Mouse (Mus musculus) limb, embryonic 15.5 days (tissue): ENCODE results near the gene Cbarp. TPM values are rescaled to one million over a fixed set of nuclear protein-coding genes. Genes with fewer than 3 reads are reported as not detected.
A peak's percentile ranks its signal among the peaks of the same experiment; 100 is the strongest.

Source experiments
- ATAC-seq: fragments of 200-750 bp; cut with Nextera tagmentation; 2 replicates; pipeline ENCODE4 v1.8.0; 2017; ENCODE audit warnings: low read depth, moderate TSS enrichment; ENCODE audit not compliant: insufficient number of reproducible peaks, low FRiP score, low TSS enrichment
- H3K27ac ChIP-seq: fragments of 300-500 bp; sonication (generic); 2 replicates; pipeline ENCODE4 v1.5.1; 2015; ENCODE audit warnings: moderate library complexity, mild to moderate bottlenecking, inconsistent platforms
- H3K27me3 ChIP-seq: fragments of 300-500 bp; sonication (generic); 2 replicates; pipeline ENCODE4 v1.6.1; 2015; ENCODE audit warnings: inconsistent platforms
- H3K36me3 ChIP-seq: fragments of 300-500 bp; sonication (generic); 2 replicates; pipeline ENCODE4 v1.6.1; 2015; ENCODE audit warnings: inconsistent platforms
- H3K4me1 ChIP-seq: fragments of 300-500 bp; sonication (generic); 2 replicates; pipeline ENCODE4 v1.6.1; 2015; ENCODE audit warnings: inconsistent platforms
- H3K4me2 ChIP-seq: fragments of 300-500 bp; sonication (generic); 2 replicates; pipeline ENCODE4 v1.6.1; 2015; ENCODE audit warnings: mild to moderate bottlenecking, inconsistent platforms
- H3K4me3 ChIP-seq: fragments of 300-500 bp; sonication (generic); 2 replicates; pipeline ENCODE4 v1.5.1; 2015; ENCODE audit warnings: mild to moderate bottlenecking, inconsistent platforms
- H3K9ac ChIP-seq: fragments of 300-500 bp; sonication (generic); 2 replicates; pipeline ENCODE4 v1.6.1; 2015; ENCODE audit warnings: inconsistent platforms
- H3K9me3 ChIP-seq: fragments of 300-500 bp; sonication (generic); 2 replicates; pipeline ENCODE4 v1.6.1; 2016; ENCODE audit warnings: inconsistent platforms
- WGBS: fragments of 180-500 bp; shearing (Covaris S2); methylation state at CpG from one replicate; pipeline ENCODE4 v1.1.7; 2015; 5-methylcytosine and 5-hydroxymethylcytosine counted together
- polyA plus RNA-seq: library from polyadenylated mRNA; unstranded; fragments of >200 nt; fragmentation: Nextera tagmentation; extraction: Ambion mirVana; gene quantifications from 2 replicates; pipeline ENCODE4 v1.2.1, GENCODE M21; 2015

The Cbarp gene
- polyA plus RNA-seq, 1 experiment from 2014 or later, result 6.8 TPM

GRCm38 (mm10) chr10:80137626-80138552, 2.7 kb downstream of the Cbarp start:
- Histone ChIP-seq H3K36me3 (peaks cover 27% of the 10 kb centered on the region), H3K9ac (0 out of 2 replicates have a peak overlapping the region, but pooled peaks have one; percentile 70), H3K9me3 (no peaks in the 10 kb centered on the region), H3K27ac (peak overlapping the region; percentile 77), H3K4me3 (peak overlapping the region; percentile 64), H3K4me2 (peak overlapping the region; percentile 98), H3K27me3 (peaks cover 20% of the 10 kb centered on the region), H3K4me1 (peaks cover 59% of the 10 kb centered on the region)
- WGBS, result 3% methylated on average over 26 of the region's 33 CpGs
- no peak for ATAC-seq

GRCm38 (mm10) chr10:80136952-80137625, 3.5 kb downstream of the Cbarp start:
- 6% methylated on average over 29 of the region's 29 CpGs for WGBS
- H3K4me1 ChIP-seq, result peaks cover 59% of the 10 kb centered on the region
- ATAC-seq, result no peak

GRCm38 (mm10) chr10:80136179-80136951, 4.3 kb downstream of the Cbarp start:
- Histone ChIP-seq H3K4me2 (peak overlapping the region; percentile 98), H3K4me3 (peak overlapping the region; percentile 64), H3K9me3 (no peaks in the 10 kb centered on the region), H3K36me3 (peaks cover 42% of the 10 kb centered on the region), H3K9ac (no peak overlapping the region), H3K4me1 (peaks cover 61% of the 10 kb centered on the region), H3K27ac (no peak overlapping the region), H3K27me3 (peaks cover 20% of the 10 kb centered on the region)
- ATAC-seq, result no peak
- WGBS, result 21% methylated on average over 41 of the region's 49 CpGs

More at GRCm38 (mm10) chr10:80136952-80137625, 3.5 kb downstream of the Cbarp start:
- Histone ChIP-seq H3K27me3 (peaks cover 20% of the 10 kb centered on the region), H3K36me3 (peaks cover 35% of the 10 kb centered on the region), H3K27ac (peak overlapping the region; percentile 69), H3K9ac (no peak overlapping the region), H3K4me3 (peak overlapping the region; percentile 64), H3K4me2 (peak overlapping the region; percentile 98), H3K9me3 (no peaks in the 10 kb centered on the region)

DNA sequence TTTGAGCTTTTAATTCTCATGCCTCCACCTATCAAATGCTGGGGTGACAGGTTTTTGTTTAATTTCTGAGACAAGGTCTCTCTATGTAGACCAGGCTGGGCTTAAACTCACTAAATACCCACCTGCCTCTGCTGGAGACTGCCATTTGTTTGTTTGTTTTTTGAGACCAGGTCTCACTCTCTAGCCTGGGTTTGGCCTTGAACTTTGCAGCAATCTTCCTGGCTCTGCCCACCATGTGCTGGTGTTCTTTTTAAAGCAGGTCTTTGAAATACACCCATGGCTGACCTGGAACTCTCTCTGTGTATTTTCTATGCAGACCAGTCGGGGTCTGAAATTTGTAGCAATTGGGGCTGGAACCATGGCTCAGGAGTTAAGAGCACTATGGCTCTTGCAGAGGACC, 5.0 kb downstream of the Cbarp start:
- no peak overlapping the region for H3K27ac ChIP-seq
- WGBS, result 86% methylated on average over 1 of the region's 1 CpGs
- H3K9me3 ChIP-seq, result no peaks in the 10 kb centered on the region
- ATAC-seq, result no peak
- no peak overlapping the region for H3K4me3 ChIP-seq
- H3K4me2 ChIP-seq, result no peak overlapping the region
- peaks cover 50% of the 10 kb centered on the region for H3K36me3 ChIP-seq
- peaks cover 61% of the 10 kb centered on the region for H3K4me1 ChIP-seq
- no peak overlapping the region for H3K9ac ChIP-seq
- peaks cover 20% of the 10 kb centered on the region for H3K27me3 ChIP-seq

DNA sequence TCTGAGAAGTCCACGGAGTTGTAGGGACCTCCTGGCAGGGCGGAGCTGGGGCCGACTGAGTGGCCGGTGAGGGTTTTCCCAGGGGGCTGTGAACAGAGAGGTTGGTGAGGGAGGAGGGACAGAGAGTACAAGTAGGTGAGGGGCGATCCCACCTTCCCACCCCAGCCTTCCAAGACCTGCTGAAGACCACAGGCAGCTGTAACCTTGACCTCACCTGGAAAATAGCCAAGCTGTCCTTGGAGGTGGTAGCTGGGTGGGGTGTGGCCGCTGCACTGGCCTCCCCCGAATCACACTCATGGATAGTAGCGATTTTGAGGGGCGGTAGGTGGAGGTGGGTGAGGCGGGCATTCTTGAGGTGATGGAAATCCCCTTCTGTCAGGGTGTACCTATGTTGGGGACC, 5.5 kb downstream of the Cbarp start:
- Histone ChIP-seq H3K27me3 (peaks cover 20% of the 10 kb centered on the region), H3K4me2 (no peak overlapping the region), H3K4me3 (no peak overlapping the region), H3K9ac (no peak overlapping the region), H3K4me1 (peaks cover 60% of the 10 kb centered on the region), H3K27ac (no peak overlapping the region), H3K9me3 (no peaks in the 10 kb centered on the region), H3K36me3 (peaks cover 54% of the 10 kb centered on the region)
- ATAC-seq, result no peak
- WGBS, result 84% methylated on average over 10 of the region's 10 CpGs

- H3K4me3 ChIP-seq, result no peak overlapping the region
- peaks cover 62% of the 10 kb centered on the region for H3K36me3 ChIP-seq
- H3K9ac ChIP-seq, result no peak overlapping the region
- no peak overlapping the region for H3K4me2 ChIP-seq
- no peaks in the 10 kb centered on the region for H3K9me3 ChIP-seq
- peaks cover 57% of the 10 kb centered on the region for H3K4me1 ChIP-seq
- no peak for ATAC-seq
- H3K27ac ChIP-seq, result no peak overlapping the region
- H3K27me3 ChIP-seq, result peaks cover 20% of the 10 kb centered on the region
- 88% methylated on average over 9 of the region's 9 CpGs for WGBS
These were observed 6.2 kb downstream of the Cbarp start for GRCm38 (mm10) chr10:80134421-80134820.

- H3K36me3 ChIP-seq, result peaks cover 73% of the 10 kb centered on the region
- H3K9ac ChIP-seq, result no peak overlapping the region
- ATAC-seq, result no peak
- no peak overlapping the region for H3K4me2 ChIP-seq
- H3K4me1 ChIP-seq, result peaks cover 48% of the 10 kb centered on the region
- H3K4me3 ChIP-seq, result no peak overlapping the region
- H3K27ac ChIP-seq, result no peak overlapping the region
- 68% methylated on average over 8 of the region's 8 CpGs for WGBS
- no peaks in the 10 kb centered on the region for H3K9me3 ChIP-seq
- H3K27me3 ChIP-seq, result peaks cover 20% of the 10 kb centered on the region
These were observed 7.3 kb downstream of the Cbarp start for GRCm38 (mm10) chr10:80133226-80133849.

- peak overlapping the region; percentile 19 for H3K4me3 ChIP-seq
- peaks cover 35% of the 10 kb centered on the region for H3K4me1 ChIP-seq
- 44% methylated on average over 27 of the region's 27 CpGs for WGBS
- peaks cover 14% of the 10 kb centered on the region for H3K27me3 ChIP-seq
- ATAC-seq, result no peak
- H3K9me3 ChIP-seq, result no peaks in the 10 kb centered on the region
- no peak overlapping the region for H3K27ac ChIP-seq
- peaks cover 87% of the 10 kb centered on the region for H3K36me3 ChIP-seq
- H3K9ac ChIP-seq, result no peak overlapping the region
- peak overlapping the region; percentile 22; the same call in 1 of the 2 replicates for H3K4me2 ChIP-seq
These were observed 8.7 kb downstream of the Cbarp start for GRCm38 (mm10) chr10:80131952-80132350.

DNA sequence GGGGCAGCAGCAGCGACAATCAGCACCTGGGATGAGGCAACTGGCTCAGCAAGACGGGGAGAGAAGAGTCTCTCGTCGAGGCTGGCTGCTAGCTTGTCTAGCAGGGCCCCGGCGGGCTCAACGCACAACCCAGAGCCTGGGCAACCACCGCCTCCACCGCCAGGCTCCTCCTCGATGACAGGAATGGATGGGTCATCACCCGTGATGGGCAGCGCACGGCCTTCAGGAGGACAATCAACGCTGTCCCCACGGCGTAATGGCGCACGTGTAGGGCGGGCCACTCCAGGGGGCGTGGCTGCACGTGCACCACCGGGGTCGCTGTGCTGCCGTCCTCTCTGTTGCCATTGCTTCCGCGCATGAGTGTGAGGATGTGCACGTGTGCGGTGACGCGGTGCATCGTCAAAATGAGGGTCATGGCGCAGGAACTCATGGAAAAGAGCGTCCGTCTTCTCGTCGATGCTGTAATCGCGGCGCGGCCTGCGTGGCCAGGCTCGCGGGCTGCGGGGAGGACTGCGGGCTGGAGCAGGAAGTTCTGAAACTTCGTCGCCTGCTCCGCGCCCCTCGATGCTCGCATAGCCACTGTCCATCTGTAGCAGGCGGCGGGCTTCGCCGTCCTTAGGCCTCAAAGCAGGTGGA, 9.2 kb downstream of the Cbarp start:
- H3K4me3 ChIP-seq, result peak overlapping the region; percentile 19
- no peak overlapping the region for H3K9ac ChIP-seq
- peaks cover 29% of the 10 kb centered on the region for H3K4me1 ChIP-seq
- no peak overlapping the region for H3K27ac ChIP-seq
- 25% methylated on average over 55 of the region's 55 CpGs for WGBS
- peaks cover 92% of the 10 kb centered on the region for H3K36me3 ChIP-seq
- H3K4me2 ChIP-seq, result peak overlapping the region; percentile 22; the same call in 1 of the 2 replicates
- peaks cover 9% of the 10 kb centered on the region; the same call in 1 of the 2 replicates for H3K27me3 ChIP-seq
- no peak for ATAC-seq
- H3K9me3 ChIP-seq, result no peaks in the 10 kb centered on the region

DNA sequence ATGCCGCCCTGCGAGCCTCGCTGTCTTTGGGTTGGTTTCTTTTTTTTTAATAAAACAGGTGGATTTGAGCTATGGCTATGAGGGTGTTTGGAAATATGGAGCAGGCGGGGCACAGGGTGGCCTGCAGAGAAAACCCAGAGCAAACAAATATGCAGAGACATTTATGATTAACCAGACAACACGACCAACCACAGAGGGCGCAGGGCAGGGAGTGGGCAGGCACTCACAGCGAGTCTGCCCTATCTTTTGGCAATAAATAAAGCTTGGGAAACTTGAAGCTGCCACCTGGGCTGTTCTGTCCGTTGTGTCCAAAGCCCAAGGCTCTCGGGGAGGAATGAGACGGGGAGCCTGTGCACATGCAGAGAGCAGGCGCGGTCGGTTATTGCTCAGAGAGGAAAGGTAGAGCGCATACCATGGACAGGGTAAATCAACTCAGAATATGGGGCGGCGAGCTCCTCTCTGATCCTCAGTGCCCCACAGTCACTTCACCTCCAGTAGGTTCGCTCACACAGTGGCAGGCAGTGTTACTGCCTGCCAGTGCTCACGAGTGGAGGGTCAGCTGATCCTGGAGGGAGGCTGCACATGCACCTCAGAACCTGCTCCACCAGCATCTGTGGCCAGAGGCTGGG, 10.1 kb downstream of the Cbarp start:
- H3K4me2 ChIP-seq, result no peak overlapping the region

More for the DNA sequence above, 10.1 kb downstream of the Cbarp start:
- H3K36me3 ChIP-seq, result peaks cover 99% of the 10 kb centered on the region
- 78% methylated on average over 18 of the region's 18 CpGs for WGBS
- H3K9ac ChIP-seq, result no peak overlapping the region
- no peak overlapping the region for H3K27ac ChIP-seq
- peaks cover 26% of the 10 kb centered on the region for H3K4me1 ChIP-seq
- H3K9me3 ChIP-seq, result no peaks in the 10 kb centered on the region
- no peak overlapping the region for H3K4me3 ChIP-seq
- ATAC-seq, result no peak
- H3K27me3 ChIP-seq, result 0 out of 2 replicates have a peak, but pooled peaks cover 5% of the 10 kb centered on the region
